Mouse (Mus musculus): ENCODE results near the gene Wdr62. TPM values are rescaled to one million over a fixed set of nuclear protein-coding genes. Genes with fewer than 3 reads are reported as not detected.

Gene Wdr62
- polyA plus RNA-seq, 1 experiment: 12.8 TPM

DNA sequence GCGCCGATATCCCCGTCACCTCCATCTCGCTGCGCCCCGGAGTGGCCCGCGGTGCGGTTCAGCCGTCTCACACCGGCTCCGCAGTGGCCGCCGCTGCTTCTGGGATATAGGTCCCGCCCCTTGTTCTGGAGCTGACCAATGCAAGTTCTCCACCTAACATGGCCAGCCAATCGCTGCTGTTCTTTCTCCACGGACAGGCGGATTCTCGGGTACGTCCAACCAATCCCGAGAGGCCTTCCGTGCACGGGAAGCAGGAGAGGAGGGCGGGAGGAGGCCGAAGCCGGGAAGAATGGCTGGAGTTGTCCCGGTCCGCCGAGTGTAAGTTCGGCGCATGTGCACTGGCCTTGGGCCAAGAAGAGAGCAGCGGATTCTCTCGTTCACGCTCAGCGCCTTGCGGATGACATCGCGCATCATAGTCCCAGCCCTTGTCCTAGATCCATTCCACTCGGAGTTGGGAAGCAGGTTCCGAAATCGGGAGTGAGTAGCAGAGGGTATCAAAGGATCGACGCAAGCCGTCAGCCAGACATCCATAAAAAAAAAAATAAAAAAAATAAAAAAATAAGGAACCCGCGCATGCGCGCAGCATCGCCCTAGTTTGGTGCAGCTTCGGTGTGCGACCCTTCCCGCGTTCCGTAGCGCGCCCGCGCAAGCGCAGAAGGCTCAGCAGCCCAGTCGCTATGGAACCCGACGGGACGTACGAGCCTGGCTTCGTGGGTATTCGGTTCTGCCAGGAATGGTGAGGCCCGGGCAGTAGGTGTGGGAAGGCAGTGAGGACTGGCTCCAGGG, 48.4 kb downstream of the Wdr62 start, which contains the start of the genes Polr2i and Tbcb:
Gene Polr2i, plus strand, starts transcription at position 280 of the 786 bp plus-strand sequence.
Gene Tbcb, minus strand, starts transcription at position 604 of the 786 bp plus-strand sequence.
- H3K79me2 ChIP-seq (ENCODE audit: control insufficient read depth, insufficient read depth): peaks cover 13% of the 10 kb centered on the region
- peaks cover 16% of the 10 kb centered on the region for H3K36me3 ChIP-seq (ENCODE audit: control insufficient read depth, insufficient read depth)
- H3ac ChIP-seq (ENCODE audit: control insufficient read depth, insufficient read length, low read depth): peak within 1 kb of the TSS; percentile 87
- H3K4me3 ChIP-seq (ENCODE audit: insufficient read depth, poor library complexity, severe bottlenecking): peak within 1 kb of the TSS; percentile 64
- peaks cover 6% of the 10 kb centered on the region for H3K79me3 ChIP-seq (ENCODE audit: low read depth)
- H3K27me3 ChIP-seq (ENCODE audit: control insufficient read depth, insufficient read depth, insufficient read length): no peaks in the 10 kb centered on the region
- no peak for TF ChIP-seq FOSL1 (IDR thresholded peaks at IDR 0.05; ENCODE audit: insufficient read depth, low read length, poor library complexity, severe bottlenecking)
- TF ChIP-seq USF1 (IDR thresholded peaks at IDR 0.05; ENCODE audit: low read depth): no peak
- TF ChIP-seq MAX (IDR thresholded peaks at IDR 0.05): peak; percentile 40
- no peak for TF ChIP-seq CEBPB (IDR thresholded peaks at IDR 0.05; ENCODE audit: low read depth)

DNA sequence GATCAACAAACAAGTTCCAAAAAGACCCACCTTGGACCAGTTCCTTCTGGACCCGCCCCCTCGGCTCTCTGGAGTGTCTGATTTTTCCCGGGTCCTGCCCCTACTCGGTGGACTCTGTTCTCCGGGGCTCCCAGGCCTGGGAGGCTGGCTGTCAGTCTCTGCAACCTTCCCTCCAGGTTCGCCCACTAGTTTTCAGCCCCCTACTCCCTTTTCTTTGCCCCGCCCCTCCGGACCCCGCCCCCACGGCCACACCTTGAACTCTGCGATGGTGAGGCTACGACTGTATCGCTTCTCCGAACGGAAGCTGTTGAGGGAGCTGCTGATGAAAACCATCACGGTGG, 48.9 kb downstream of the Wdr62 start:
- Histone ChIP-seq H3K79me3 (ENCODE audit: low read depth) (peaks cover 6% of the 10 kb centered on the region), H3ac (ENCODE audit: control insufficient read depth, insufficient read length, low read depth) (peak overlapping the region; percentile 87), H3K27me3 (ENCODE audit: control insufficient read depth, insufficient read depth, insufficient read length) (no peaks in the 10 kb centered on the region), H3K36me3 (ENCODE audit: control insufficient read depth, insufficient read depth) (peaks cover 21% of the 10 kb centered on the region), H3K79me2 (ENCODE audit: control insufficient read depth, insufficient read depth) (peaks cover 13% of the 10 kb centered on the region), H3K4me3 (ENCODE audit: insufficient read depth, poor library complexity, severe bottlenecking) (peak overlapping the region; percentile 55)
- TF ChIP-seq CEBPB (IDR thresholded peaks at IDR 0.05; ENCODE audit: low read depth): no peak
- no peak for TF ChIP-seq MYOG (IDR thresholded peaks at IDR 0.05; ENCODE audit: control insufficient read depth, extremely low read depth, insufficient read length)
- TF ChIP-seq USF1 (IDR thresholded peaks at IDR 0.05; ENCODE audit: low read depth): no peak
- no peak for TF ChIP-seq MYOD1 (IDR thresholded peaks at IDR 0.05; ENCODE audit: control insufficient read depth, insufficient read length, low read depth)
- no peak for TF ChIP-seq MAX (IDR thresholded peaks at IDR 0.05)
- no peak for TF ChIP-seq CTCF (IDR thresholded peaks at IDR 0.05; ENCODE audit: control insufficient read depth, insufficient read depth, insufficient read length)
- no peak for TF ChIP-seq FOSL1 (IDR thresholded peaks at IDR 0.05; ENCODE audit: insufficient read depth, low read length, poor library complexity, severe bottlenecking)

DNA sequence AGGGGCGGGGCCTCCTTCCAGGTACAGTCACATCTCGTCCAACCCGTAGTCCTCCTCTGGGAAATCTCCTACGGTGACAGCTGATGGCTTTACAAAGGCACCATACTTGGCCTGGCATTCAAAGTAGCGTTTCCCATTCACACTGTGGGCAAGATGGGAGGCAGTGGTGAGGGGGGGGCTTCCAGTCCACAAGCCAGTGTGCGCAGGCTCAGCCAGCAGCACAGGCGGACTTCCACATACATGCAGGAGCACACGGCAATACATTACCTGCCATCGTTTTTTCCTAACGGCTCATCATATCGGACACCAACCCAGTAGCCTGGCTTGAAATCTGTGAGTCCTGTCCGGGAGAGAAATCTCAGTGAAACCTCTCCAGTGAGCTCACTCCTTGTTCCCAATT, 56.0 kb downstream of the Wdr62 start:
- no peak for TF ChIP-seq USF1 (IDR thresholded peaks at IDR 0.05; ENCODE audit: low read depth)
- TF ChIP-seq MYOD1 (IDR thresholded peaks at IDR 0.05; ENCODE audit: control insufficient read depth, insufficient read length, low read depth): no peak
- TF ChIP-seq CTCF (IDR thresholded peaks at IDR 0.05; ENCODE audit: control insufficient read depth, insufficient read depth, insufficient read length): no peak
- TF ChIP-seq FOSL1 (IDR thresholded peaks at IDR 0.05; ENCODE audit: insufficient read depth, low read length, poor library complexity, severe bottlenecking): no peak
- no peak for TF ChIP-seq CEBPB (IDR thresholded peaks at IDR 0.05; ENCODE audit: low read depth)
- no peak for TF ChIP-seq MAX (IDR thresholded peaks at IDR 0.05)
- no peak for TF ChIP-seq MYOG (IDR thresholded peaks at IDR 0.05; ENCODE audit: control insufficient read depth, extremely low read depth, insufficient read length)
- no peak overlapping the region for H3K4me3 ChIP-seq (ENCODE audit: insufficient read depth, poor library complexity, severe bottlenecking)
- H3ac ChIP-seq (ENCODE audit: control insufficient read depth, insufficient read length, low read depth): no peak overlapping the region
- H3K79me3 ChIP-seq (ENCODE audit: low read depth): no peaks in the 10 kb centered on the region
- H3K79me2 ChIP-seq (ENCODE audit: control insufficient read depth, insufficient read depth): no peaks in the 10 kb centered on the region
- peaks cover 18% of the 10 kb centered on the region for H3K36me3 ChIP-seq (ENCODE audit: control insufficient read depth, insufficient read depth)
- H3K27me3 ChIP-seq (ENCODE audit: control insufficient read depth, insufficient read depth, insufficient read length): no peaks in the 10 kb centered on the region

DNA sequence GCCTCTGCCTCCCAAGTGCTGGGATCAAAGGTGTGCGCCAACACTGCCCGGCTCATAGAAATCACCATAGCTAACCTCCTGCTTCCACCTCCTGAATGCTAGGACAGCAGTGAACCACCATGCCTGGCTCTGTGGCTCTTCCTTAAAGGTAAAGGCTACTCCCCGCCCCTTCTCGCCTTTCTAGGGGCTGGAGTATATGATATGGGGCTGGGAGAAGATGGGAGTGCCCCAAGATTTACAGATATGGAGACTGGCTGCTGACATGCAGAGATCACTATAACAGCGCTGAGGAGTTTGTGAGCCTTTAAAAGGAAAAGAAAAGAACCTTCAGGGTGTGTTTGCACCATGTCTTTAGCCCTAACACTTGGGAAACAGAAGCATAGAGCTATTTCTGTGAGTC, 58.0 kb downstream of the Wdr62 start:
- Histone ChIP-seq H3K4me3 (ENCODE audit: insufficient read depth, poor library complexity, severe bottlenecking) (no peak overlapping the region), H3K79me3 (ENCODE audit: low read depth) (no peaks in the 10 kb centered on the region), H3K27me3 (ENCODE audit: control insufficient read depth, insufficient read depth, insufficient read length) (no peaks in the 10 kb centered on the region), H3K36me3 (ENCODE audit: control insufficient read depth, insufficient read depth) (peaks cover 15% of the 10 kb centered on the region), H3ac (ENCODE audit: control insufficient read depth, insufficient read length, low read depth) (no peak overlapping the region), H3K79me2 (ENCODE audit: control insufficient read depth, insufficient read depth) (no peaks in the 10 kb centered on the region)
- TF ChIP-seq MYOD1 (IDR thresholded peaks at IDR 0.05; ENCODE audit: control insufficient read depth, insufficient read length, low read depth) (no peak), MAX (IDR thresholded peaks at IDR 0.05) (no peak), FOSL1 (IDR thresholded peaks at IDR 0.05; ENCODE audit: insufficient read depth, low read length, poor library complexity, severe bottlenecking) (no peak), CEBPB (IDR thresholded peaks at IDR 0.05; ENCODE audit: low read depth) (no peak), CTCF (IDR thresholded peaks at IDR 0.05; ENCODE audit: control insufficient read depth, insufficient read depth, insufficient read length) (no peak), USF1 (IDR thresholded peaks at IDR 0.05; ENCODE audit: low read depth) (no peak), MYOG (IDR thresholded peaks at IDR 0.05; ENCODE audit: control insufficient read depth, extremely low read depth, insufficient read length) (no peak)

DNA sequence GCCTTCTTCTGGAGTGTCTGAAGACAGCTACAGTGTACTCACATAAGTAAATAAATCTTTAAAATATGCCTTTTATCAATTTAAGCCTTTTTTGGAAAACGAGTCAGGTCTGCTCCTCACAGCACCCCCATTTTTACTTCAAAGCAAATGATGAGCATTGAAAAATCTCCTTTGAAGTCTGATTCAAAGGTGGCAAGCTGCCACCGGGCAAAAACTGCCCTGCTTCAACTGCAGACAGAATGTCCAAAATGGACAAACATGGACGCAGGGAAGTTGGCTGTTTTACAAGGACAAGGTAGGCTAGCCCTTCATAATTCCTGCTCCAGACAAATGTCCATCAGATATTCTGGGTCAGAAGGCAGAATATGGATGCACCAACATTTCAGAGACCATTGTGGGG, 58.8 kb downstream of the Wdr62 start:
- TF ChIP-seq CEBPB (IDR thresholded peaks at IDR 0.05; ENCODE audit: low read depth) (no peak), FOSL1 (IDR thresholded peaks at IDR 0.05; ENCODE audit: insufficient read depth, low read length, poor library complexity, severe bottlenecking) (no peak), USF1 (IDR thresholded peaks at IDR 0.05; ENCODE audit: low read depth) (no peak), MYOG (IDR thresholded peaks at IDR 0.05; ENCODE audit: control insufficient read depth, extremely low read depth, insufficient read length) (no peak), MAX (IDR thresholded peaks at IDR 0.05) (no peak), MYOD1 (IDR thresholded peaks at IDR 0.05; ENCODE audit: control insufficient read depth, insufficient read length, low read depth) (no peak), CTCF (IDR thresholded peaks at IDR 0.05; ENCODE audit: control insufficient read depth, insufficient read depth, insufficient read length) (no peak)
- Histone ChIP-seq H3K36me3 (ENCODE audit: control insufficient read depth, insufficient read depth) (peaks cover 7% of the 10 kb centered on the region), H3K79me2 (ENCODE audit: control insufficient read depth, insufficient read depth) (no peaks in the 10 kb centered on the region), H3ac (ENCODE audit: control insufficient read depth, insufficient read length, low read depth) (no peak overlapping the region), H3K79me3 (ENCODE audit: low read depth) (no peaks in the 10 kb centered on the region), H3K4me3 (ENCODE audit: insufficient read depth, poor library complexity, severe bottlenecking) (no peak overlapping the region), H3K27me3 (ENCODE audit: control insufficient read depth, insufficient read depth, insufficient read length) (no peaks in the 10 kb centered on the region)

Measured in C2C12 (cell line).